Mouse (Mus musculus): ENCODE data around the gene Pga5.

The Pga5 gene

DNA sequence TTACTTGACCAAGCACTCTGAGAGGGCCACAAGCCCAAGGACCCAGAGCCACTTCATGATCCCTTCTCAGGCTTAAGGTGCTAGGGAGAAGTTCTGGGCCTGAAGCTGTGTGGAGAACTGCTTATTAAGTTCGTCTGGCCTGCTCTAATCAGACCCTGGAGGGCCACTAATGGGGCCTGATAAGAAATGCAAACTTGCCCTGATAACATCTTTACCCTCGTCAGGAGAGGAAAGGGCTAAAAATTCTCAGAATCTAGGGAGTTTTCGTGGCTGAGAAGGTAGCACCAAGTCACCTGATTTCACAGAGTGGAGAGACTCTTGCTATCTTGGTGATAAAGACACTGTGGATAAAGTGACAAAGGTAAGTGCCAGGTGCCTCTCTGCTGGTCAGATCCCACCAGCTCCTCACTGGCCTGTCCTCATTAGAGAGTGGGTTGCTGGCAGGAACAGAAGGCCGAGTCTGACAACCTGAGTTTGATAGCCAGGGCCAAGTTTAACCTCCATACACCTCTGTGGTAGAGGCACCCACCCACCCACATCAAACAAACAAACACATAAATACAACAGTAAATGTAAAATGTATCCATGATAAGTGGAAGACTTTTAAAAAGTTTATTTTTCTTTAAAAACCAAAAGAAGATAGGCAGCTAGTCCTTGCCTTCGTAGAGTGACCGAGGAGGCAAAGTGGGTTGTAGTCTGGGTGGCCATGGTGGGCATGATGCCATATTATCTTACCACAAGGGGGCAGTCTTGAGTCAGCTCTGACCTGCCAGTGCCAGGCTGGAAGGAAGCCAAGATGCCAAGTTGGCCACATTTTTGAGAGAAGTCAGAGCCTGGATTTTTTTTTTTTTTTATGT lies at the start of gene Pga5:
Gene Pga5, minus strand, starts transcription at position 157 of the 857 bp plus-strand sequence.
- peak; percentile 48 to 58 for DNase-seq (ENCODE audit: low spot score in 2 of 2)

DNA sequence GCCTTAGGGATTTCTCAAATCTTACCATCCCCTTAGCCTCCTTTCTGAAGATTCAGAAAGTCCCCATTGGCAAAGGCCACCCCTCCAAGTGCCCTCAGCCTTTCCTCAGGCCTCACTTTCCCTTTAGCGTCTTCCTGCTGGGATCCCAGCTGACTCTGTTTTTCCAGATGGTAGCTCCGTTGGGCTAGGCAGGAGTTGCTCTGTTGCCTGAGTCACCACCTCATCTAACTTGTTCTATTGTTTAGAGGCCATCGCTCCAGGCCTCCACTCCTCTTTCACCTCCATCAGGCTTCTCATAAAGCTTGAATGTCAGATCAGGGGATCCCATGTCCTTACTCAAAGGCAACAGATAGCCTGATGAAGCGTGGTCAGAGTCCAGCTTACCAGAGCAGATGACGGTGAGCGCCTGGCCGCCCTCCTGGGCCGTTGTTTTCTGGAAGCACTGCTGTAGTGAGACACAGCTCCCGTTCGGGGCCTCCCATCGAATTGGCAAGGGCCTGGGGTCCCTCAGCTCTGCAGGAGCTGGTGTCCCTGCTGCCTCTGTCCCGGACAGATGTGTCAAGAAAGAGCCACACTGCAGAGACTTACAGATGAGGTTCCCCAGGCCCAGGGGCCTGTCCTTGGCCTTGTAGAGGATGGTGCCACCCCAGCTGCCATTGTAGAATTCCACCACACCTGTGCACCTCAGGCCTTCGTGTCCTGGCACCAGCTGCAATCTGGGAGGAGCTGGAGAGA lies 46.9 kb upstream of the Pga5 start:
- DNase-seq (ENCODE audit: low spot score in 2 of 2) = no peak

DNA sequence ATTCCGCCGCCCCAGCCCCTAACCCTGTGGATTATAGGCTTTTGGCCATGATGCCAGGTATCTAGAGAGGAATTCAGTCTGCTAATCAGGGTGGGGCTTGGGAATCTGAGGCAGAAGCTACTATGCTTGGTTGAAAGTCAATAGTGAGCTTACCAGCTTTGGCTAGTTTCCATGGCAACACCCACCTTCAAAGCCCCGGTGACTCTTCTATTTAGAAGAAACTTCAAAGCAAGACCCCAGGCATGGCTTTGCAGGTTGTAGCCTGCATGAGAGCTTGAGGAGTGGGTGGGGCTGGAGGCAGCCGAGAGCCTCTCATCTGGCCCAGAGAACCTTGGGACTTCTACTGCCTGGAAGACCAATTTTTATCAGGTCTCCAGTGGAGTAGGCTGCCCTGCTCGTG lies 45.8 kb upstream of the Pga5 start:
- DNase-seq (ENCODE audit: low spot score in 2 of 2) = no peak

GRCm38 (mm10) chr19:10723084-10723483 lies 45.2 kb upstream of the Pga5 start:
- no peak for DNase-seq (ENCODE audit: low spot score in 2 of 2)

DNA sequence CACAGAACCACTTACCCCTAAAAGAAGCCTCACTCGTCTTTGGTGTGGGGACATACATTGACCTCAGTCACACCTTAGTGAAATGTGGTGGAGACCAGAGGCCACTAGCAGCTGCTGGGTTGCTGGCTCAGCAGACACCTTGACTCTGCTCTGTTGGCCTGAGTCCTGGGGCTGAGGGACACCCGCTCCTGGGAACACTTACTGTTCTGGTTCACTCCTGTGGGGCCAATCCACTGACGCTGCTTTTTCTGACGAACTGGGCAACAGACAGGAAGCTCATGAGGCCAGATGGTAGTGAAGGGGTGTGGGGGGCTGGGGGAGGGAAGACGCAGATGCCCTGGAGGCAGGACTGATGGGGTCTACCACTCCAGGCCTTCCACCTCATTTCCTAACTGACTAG lies 43.2 kb upstream of the Pga5 start:
- no peak for DNase-seq (ENCODE audit: low spot score in 2 of 2)

DNA sequence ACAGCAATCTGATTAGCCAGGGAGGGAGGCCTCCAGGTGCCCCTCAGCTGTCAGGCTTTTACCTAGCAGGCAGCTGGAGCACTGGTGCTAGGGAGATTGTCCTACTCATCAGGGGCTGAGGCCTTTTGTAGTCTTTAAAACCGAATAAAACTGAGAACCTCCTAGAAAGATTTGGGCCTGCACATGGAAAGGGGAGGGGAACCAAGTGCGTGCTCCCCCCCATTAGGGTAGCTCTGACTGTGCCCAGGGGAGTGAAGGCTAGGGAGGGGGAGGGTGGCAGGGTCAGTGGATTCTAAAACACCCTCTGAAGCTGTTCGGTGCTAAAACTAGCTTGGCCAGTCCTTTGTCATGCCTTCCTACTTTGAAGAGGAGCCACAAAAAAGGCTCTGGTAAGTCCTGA lies 42.7 kb upstream of the Pga5 start:
- DNase-seq (ENCODE audit: low spot score in 2 of 2) = no peak

- no peak for DNase-seq (ENCODE audit: low spot score in 2 of 2)
Observed at GRCm38 (mm10) chr19:10719751-10720150, 41.9 kb upstream of the Pga5 start.

DNA sequence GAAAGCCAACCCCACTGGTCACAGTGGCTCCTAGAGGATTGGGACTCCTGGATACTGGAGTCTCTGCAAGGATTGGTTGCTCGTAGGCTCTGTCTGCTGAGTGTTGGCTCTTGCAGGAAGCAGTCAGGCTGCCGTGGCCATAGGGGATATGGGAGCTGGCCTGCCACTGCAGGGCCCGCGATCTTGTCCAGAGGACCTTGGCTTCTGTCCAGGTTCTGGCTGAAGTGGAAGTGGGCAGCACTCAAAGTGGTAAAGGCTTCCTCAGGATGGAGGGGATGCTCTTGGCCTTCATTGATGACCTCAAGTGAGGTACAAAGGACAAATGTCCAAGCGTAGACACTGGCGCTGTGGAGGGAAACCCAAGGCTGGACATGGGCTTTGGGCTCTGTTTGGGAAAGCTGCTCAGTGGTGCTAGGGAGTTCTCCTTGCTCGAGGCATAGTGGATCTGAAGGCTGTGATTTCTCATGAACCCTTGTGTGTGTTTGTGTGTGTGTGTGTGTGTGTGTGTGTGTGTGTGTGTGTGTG lies 40.4 kb upstream of the Pga5 start:
- no peak for DNase-seq (ENCODE audit: low spot score in 2 of 2)

- no peak for DNase-seq (ENCODE audit: low spot score in 2 of 2)
Observed at GRCm38 (mm10) chr19:10715476-10715875, 37.6 kb upstream of the Pga5 start.

GRCm38 (mm10) chr19:10714682-10715475 lies 37.0 kb upstream of the Pga5 start:
- DNase-seq (ENCODE audit: low spot score in 2 of 2) = peak; percentile 45 to 48

DNA sequence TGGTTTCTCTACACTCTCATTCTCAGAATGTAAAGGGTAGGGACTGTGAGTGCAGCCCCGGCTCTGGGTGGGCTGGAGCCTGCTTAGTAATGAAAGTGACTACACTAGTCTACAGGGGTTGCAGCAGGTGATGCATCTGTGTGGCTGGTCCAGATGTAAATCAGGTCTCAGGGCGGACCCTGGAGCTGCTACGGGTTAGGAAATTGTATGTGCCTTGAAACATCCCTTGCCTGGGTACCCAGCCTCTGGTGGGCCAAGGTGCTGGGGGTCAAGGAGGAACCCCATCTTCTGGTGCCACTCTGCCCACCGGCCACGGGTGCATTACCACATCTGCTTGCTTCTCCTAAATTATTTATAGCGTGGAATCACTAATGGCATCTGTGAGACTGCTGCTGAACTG lies 36.3 kb upstream of the Pga5 start:
- DNase-seq (ENCODE audit: low spot score in 2 of 2) = no peak

- DNase-seq (ENCODE audit: low spot score in 2 of 2) = no peak
Observed at GRCm38 (mm10) chr19:10713551-10713950, 35.7 kb upstream of the Pga5 start.

GRCm38 (mm10) chr19:10712646-10713045 lies 34.8 kb upstream of the Pga5 start:
- no peak for DNase-seq (ENCODE audit: low spot score in 2 of 2)

- no peak for DNase-seq (ENCODE audit: low spot score in 2 of 2)
Observed at GRCm38 (mm10) chr19:10712194-10712593, 34.3 kb upstream of the Pga5 start.

- DNase-seq (ENCODE audit: low spot score in 2 of 2) = no peak
Observed at GRCm38 (mm10) chr19:10710751-10711150, 32.9 kb upstream of the Pga5 start.

DNA sequence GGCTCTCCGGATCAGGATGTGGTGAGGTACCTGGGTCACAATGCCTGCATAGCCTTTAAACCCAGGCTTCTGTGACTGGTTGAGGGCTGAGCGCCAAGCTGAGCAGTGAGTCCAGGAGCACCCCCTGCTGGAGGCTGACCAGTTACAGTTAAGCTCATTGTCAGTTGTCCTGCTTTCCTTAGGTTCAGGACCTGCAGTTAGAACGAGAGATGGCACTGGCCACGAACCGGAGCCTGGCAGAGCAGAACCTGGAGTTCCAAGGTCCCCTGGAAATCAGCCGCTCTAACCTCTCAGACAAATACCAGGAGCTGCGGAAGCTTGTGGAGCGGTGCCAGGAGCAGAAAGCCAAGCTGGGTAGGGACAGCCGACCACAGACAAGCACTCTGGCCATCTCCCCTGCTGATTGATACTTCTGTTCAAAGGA lies 32.2 kb upstream of the Pga5 start:
- no peak for DNase-seq (ENCODE audit: low spot score in 2 of 2)

GRCm38 (mm10) chr19:10709360-10710087 lies 31.7 kb upstream of the Pga5 start:
- DNase-seq (ENCODE audit: low spot score in 2 of 2) = peak; percentile 78 to 92

GRCm38 (mm10) chr19:10708900-10709299 lies 31.0 kb upstream of the Pga5 start:
- DNase-seq (ENCODE audit: low spot score in 2 of 2) = no peak

- no peak for DNase-seq (ENCODE audit: low spot score in 2 of 2)
Observed at GRCm38 (mm10) chr19:10707881-10708280, 30.0 kb upstream of the Pga5 start.

DNA sequence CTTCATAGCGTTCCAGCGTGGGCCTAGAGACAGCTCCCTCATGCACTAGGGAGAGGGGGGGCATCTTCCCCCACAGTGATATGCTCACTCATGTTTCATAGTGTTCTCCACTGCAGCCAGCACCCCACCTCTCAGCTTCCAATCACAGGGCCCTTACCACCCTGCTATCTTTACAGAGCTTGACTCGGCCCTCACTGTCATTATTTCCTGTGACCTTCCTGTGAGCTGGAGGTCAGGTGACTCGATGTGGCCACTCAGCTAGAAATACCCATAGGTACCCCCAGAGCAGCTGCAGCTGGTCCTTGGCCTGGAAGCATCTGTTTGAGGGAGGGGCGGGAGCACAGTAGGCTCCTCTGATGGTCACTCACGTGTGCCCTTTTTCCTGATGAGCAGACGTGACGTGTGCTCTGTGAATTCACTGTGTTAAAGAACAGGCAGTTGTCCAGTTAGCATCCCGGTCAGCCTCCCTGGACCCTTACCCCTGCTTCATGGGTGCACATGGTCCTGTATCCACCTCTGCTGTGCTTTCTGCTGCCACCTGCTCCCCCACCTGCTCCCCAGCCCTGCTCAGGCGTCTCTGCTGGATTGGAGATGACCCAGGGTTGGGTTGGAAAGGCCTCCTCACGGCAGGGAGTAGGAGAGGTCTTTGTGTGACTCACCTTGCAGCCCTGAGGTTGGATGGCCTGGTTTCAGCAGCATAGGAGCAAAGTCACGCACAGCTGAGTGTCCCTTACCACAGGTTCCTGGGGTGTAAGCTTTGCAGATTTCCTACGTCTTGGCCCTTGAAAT lies 29.4 kb upstream of the Pga5 start:
- DNase-seq (ENCODE audit: low spot score in 2 of 2) = no peak
